Mouse (Mus musculus): ENCODE results near the gene Meig1. TPM values are rescaled to one million over a fixed set of nuclear protein-coding genes. Genes with fewer than 3 reads are reported as not detected.

The Meig1 gene
- polyA plus RNA-seq, 1 experiment from 2014 or later, result 2.1 TPM

Other genes with a start within 250 kb of the Meig1 start
- 90.2 and 102 TPM in 2 replicates for gene Nmt2, start 138.4 kb downstream of the Meig1 start, polyA plus RNA-seq (2015; fragmentation: Nextera tagmentation; extraction: Ambion mirVana)
- gene Rpp38, start 90.0 kb downstream of the Meig1 start, polyA plus RNA-seq (2015; fragmentation: Nextera tagmentation; extraction: Ambion mirVana), result 12.8 and 14.7 TPM in 2 replicates
- 1.2 and 1.3 TPM in 2 replicates for gene Acbd7, start 86.5 kb downstream of the Meig1 start, polyA plus RNA-seq (2015; fragmentation: Nextera tagmentation; extraction: Ambion mirVana)
- gene Olah, start 25.4 kb downstream of the Meig1 start, polyA plus RNA-seq (2015; fragmentation: Nextera tagmentation; extraction: Ambion mirVana), result not detected in 2 replicates
- gene Dclre1c, start 1.5 kb upstream of the Meig1 start, polyA plus RNA-seq (2015; fragmentation: Nextera tagmentation; extraction: Ambion mirVana), result 9.2 and 9.6 TPM in 2 replicates
- 15.3 and 16.6 TPM in 2 replicates for gene Suv39h2, start 52.4 kb upstream of the Meig1 start, polyA plus RNA-seq (2015; fragmentation: Nextera tagmentation; extraction: Ambion mirVana)
- gene Gm45902, start 90.1 kb upstream of the Meig1 start, polyA plus RNA-seq (2015; fragmentation: Nextera tagmentation; extraction: Ambion mirVana), result 8.2 and 9.8 TPM in 2 replicates
- gene Hspa14, start 90.2 kb upstream of the Meig1 start, polyA plus RNA-seq (2015; fragmentation: Nextera tagmentation; extraction: Ambion mirVana), result 72.5 and 84.2 TPM in 2 replicates
- 0.13 and 0.31 TPM in 2 replicates for gene Cdnf, start 90.4 kb upstream of the Meig1 start, polyA plus RNA-seq (2015; fragmentation: Nextera tagmentation; extraction: Ambion mirVana)
- 39.1 and 39.4 TPM in 2 replicates for gene Fam107b, start 147.8 kb upstream of the Meig1 start, polyA plus RNA-seq (2015; fragmentation: Nextera tagmentation; extraction: Ambion mirVana)

All from midbrain, embryonic 13.5 days (tissue).